In genomic region chr14:115092081-115092480, GRCm38 (mm10) we compare ENCODE assay signal across 8 mouse cellular contexts. TPM values are rescaled to one million over a fixed set of nuclear protein-coding genes. Genes with fewer than 3 reads are reported as not detected.
DNase-seq lines count a peak whose midpoint lies in the region; ATAC-seq lines count a peak whose summit lies in the region.

Gpc5 (plus strand) TSS chr14:115092215.

- peak; percentile 88 for DNase-seq in embryo, embryonic 10 days (ENCODE audit: low spot score)
- DNase-seq in gastrocnemius, postnatal 10 days: peak; percentile 88
- peak; percentile 56 to 84 for DNase-seq in left cerebral cortex, adult 9 months (ENCODE audit: low spot score in 2 of 2)
- DNase-seq in right cerebral cortex, adult 2 months (ENCODE audit: low spot score in 2 of 2): peak; percentile 85 to 87
- DNase-seq in urinary bladder, postnatal 10 days (ENCODE audit: low spot score): peak; percentile 43

- H3K9me3 ChIP-seq in megakaryocyte, embryonic 14.5 days: no peaks in the 10 kb centered on the region; the same call in 1 of the 2 replicates

- peaks cover 42% of the 10 kb centered on the region for H3K27me3 ChIP-seq in megakaryocyte, embryonic 14.5 days (replicated peaks)

- H3K4me1 ChIP-seq in megakaryocyte, embryonic 14.5 days: peaks cover 16% of the 10 kb centered on the region

- no peaks in the 10 kb centered on the region for H3K36me3 ChIP-seq in megakaryocyte, embryonic 14.5 days (replicated peaks; ENCODE audit: low read length)

- peak; percentile 99 for ATAC-seq in activated CD4-positive, CD25-positive, alpha-beta regulatory T cell, adult 4 months
- ATAC-seq in inflammation-experienced regulatory T-cells, adult 6 months: peak; percentile 96

- peak within 1 kb of the TSS; percentile 91 for H3K4me3 ChIP-seq in megakaryocyte, embryonic 14.5 days (replicated peaks)

RNA-seq across cellular contexts. Expression of gene Gpc5, which starts in this region (rescaled TPM):
- polyA plus RNA-seq in activated CD4-positive, CD25-positive, alpha-beta regulatory T cell, adult 4 months (2017; shearing (Covaris generic)): not detected
- under 1 TPM; 0.19 to 0.20 TPM for total RNA-seq in gastrocnemius, postnatal 10 days (2021)
- polyA plus RNA-seq in inflammation-experienced regulatory T-cells, adult 6 months (2017; shearing (Covaris generic)): not detected
- polyA plus RNA-seq in megakaryocyte, embryonic 14.5 days (2012; ENCODE audit: insufficient read depth, low replicate concordance): not detected in 2 replicates

Comparison
In these comparisons a context has a peak if more than half of its experiments do, and no peak if none do; other contexts are left out.
1. Peak in every context shown above with its lines: DNase-seq, ATAC-seq and H3K4me3 ChIP-seq.
2. Peak in ATAC-seq in activated CD4-positive, CD25-positive, alpha-beta regulatory T cell, adult 4 months; RNA of the gene not detected or under 1 TPM.
3. Peak in DNase-seq in gastrocnemius, postnatal 10 days; RNA of the gene not detected or under 1 TPM.
4. Peak in ATAC-seq in inflammation-experienced regulatory T-cells, adult 6 months; RNA of the gene not detected or under 1 TPM.